Mouse (Mus musculus) CH12.LX (cell line): ENCODE data around the gene Robo1.

Experiments used
- ETS1 ChIP-seq: conservative IDR thresholded peaks from 2 replicates; pipeline ENCODE4 v1.6.1; 2012; ENCODE audit warnings: low read depth, mild to moderate bottlenecking, inconsistent platforms, low read length, improper control_type of control experiment, moderate library complexity
- JUND ChIP-seq: conservative IDR thresholded peaks from 2 replicates; pipeline ENCODE4 v1.6.1; 2011; ENCODE audit warnings: low read depth, low read length, improper control_type of control experiment
- POLR2A ChIP-seq: IDR thresholded peaks from 2 replicates; pipeline ENCODE4 v1.6.1; 2011; ENCODE audit warnings: low read depth, mild to moderate bottlenecking, improper control_type of control experiment, low read length
- SIN3A ChIP-seq: IDR thresholded peaks from 2 replicates; pipeline ENCODE4 v1.6.1; 2012; ENCODE audit warnings: low read length, improper control_type of control experiment, inconsistent platforms
- SMC3 ChIP-seq: IDR thresholded peaks from 2 replicates; pipeline ENCODE4 v1.6.1; 2011; ENCODE audit warnings: low read depth, low read length, improper control_type of control experiment

GRCm38 (mm10) chr16:72740218-72740617 lies 432.1 kb downstream of the Robo1 start:
- TF ChIP-seq POLR2A, result no peak
- TF ChIP-seq ETS1, result no peak
- no peak for TF ChIP-seq SIN3A
- TF ChIP-seq JUND, result no peak
- no peak for TF ChIP-seq SMC3
